ENCODE assay signal across 15 mouse cellular contexts in the genomic region with DNA sequence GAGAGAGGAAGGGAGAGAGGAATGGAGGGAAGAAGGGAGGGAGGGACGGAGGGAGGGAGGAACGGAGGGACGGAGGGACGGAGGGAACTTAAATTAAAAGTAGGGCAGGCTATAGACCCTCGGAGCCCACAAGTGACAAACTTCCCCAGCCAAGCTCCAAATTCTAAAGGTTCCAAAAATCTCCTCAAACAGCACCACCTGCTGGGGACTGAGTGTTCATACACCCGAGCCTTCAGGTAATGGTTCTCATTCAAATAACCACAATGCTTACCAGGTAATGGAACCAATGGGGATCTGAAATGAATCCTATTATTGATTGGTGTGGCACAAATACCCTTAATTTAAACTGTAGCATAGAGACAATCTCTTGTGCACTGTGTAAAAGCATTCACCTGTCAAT.
DNase-seq lines count a peak whose midpoint lies in the region; ATAC-seq and TF ChIP-seq lines count a peak whose summit lies in the region.
"Had no signal": no experiment of that assay in that cellular context is flagged by ENCODE, and none has a peak within 500 bp of the region (broad histone marks: within the 10 kb centered on the region; RNA-seq: fewer than 3 reads in every experiment).

No protein-coding gene starts in this region.

- ATAC-seq in heart, postnatal 0 days (ENCODE audit: insufficient read depth, low read depth), result no peak
- ATAC-seq in lung, embryonic 14.5 days (ENCODE audit: insufficient read depth), result no peak
- no peak for ATAC-seq in midbrain, embryonic 16.5 days

- 53% methylated on average over 6 of the region's 6 CpGs for WGBS in heart, postnatal 0 days
- 51% methylated on average over 6 of the region's 6 CpGs for WGBS in lung, embryonic 14.5 days
- WGBS in midbrain, embryonic 16.5 days, result 58% methylated on average over 6 of the region's 6 CpGs

- TF ChIP-seq CTCF in heart, postnatal 0 days (IDR thresholded peaks at IDR 0.05; ENCODE audit: low read depth), result peak; percentile 29
- peak; percentile 44 for TF ChIP-seq CTCF in lung, embryonic 14.5 days (IDR thresholded peaks at IDR 0.05; ENCODE audit: low read depth)

- H3K4me2 ChIP-seq in heart, postnatal 0 days (ENCODE audit: low read depth, low read length), result no peak overlapping the region
- H3K4me2 ChIP-seq in lung, embryonic 14.5 days, result no peak overlapping the region
- no peak overlapping the region for H3K4me2 ChIP-seq in midbrain, embryonic 16.5 days (ENCODE audit: low read length)
- H3K4me2 ChIP-seq: hindbrain, embryonic 15.5 days; limb, embryonic 13.5 days had no signal

- no peak overlapping the region for H3K4me3 ChIP-seq in heart, postnatal 0 days (ENCODE audit: low read depth, low read length)
- H3K4me3 ChIP-seq in lung, embryonic 14.5 days (ENCODE audit: low read depth, low read length), result no peak overlapping the region
- no peak overlapping the region for H3K4me3 ChIP-seq in midbrain, embryonic 16.5 days (ENCODE audit: low read depth, low read length)
- H3K4me3 ChIP-seq: hindbrain, embryonic 15.5 days; limb, embryonic 13.5 days; megakaryocyte, embryonic 14.5 days had no signal

- no peak overlapping the region for H3K27ac ChIP-seq in heart, postnatal 0 days (ENCODE audit: low read depth)
- H3K27ac ChIP-seq in lung, embryonic 14.5 days (ENCODE audit: low read depth), result no peak overlapping the region
- no peak overlapping the region for H3K27ac ChIP-seq in midbrain, embryonic 16.5 days (ENCODE audit: low read length)
- H3K27ac ChIP-seq: hindbrain, embryonic 15.5 days; limb, embryonic 13.5 days had no signal

- H3K27me3 ChIP-seq in heart, postnatal 0 days (ENCODE audit: control insufficient read depth, insufficient read depth, low read length), result no peaks in the 10 kb centered on the region
- no peaks in the 10 kb centered on the region for H3K27me3 ChIP-seq in lung, embryonic 14.5 days (ENCODE audit: insufficient read depth, low read length)
- no peaks in the 10 kb centered on the region for H3K27me3 ChIP-seq in midbrain, embryonic 16.5 days (ENCODE audit: control insufficient read depth, insufficient read depth, low read depth, low read length)
- H3K27me3 ChIP-seq: hindbrain, embryonic 15.5 days; limb, embryonic 13.5 days; megakaryocyte, embryonic 14.5 days had no signal

- H3K36me3 ChIP-seq in heart, postnatal 0 days (replicated peaks; ENCODE audit: control insufficient read depth, insufficient read depth, low read length), result no peaks in the 10 kb centered on the region
- H3K36me3 ChIP-seq in lung, embryonic 14.5 days (ENCODE audit: insufficient read depth), result no peaks in the 10 kb centered on the region
- no peaks in the 10 kb centered on the region for H3K36me3 ChIP-seq in midbrain, embryonic 16.5 days (ENCODE audit: control insufficient read depth, insufficient read depth, low read length)
- H3K36me3 ChIP-seq: hindbrain, embryonic 15.5 days; limb, embryonic 13.5 days had no signal

- no peak overlapping the region for H3K9ac ChIP-seq in heart, postnatal 0 days (replicated peaks; ENCODE audit: low read depth, low read length)
- no peak overlapping the region for H3K9ac ChIP-seq in lung, embryonic 14.5 days
- H3K9ac ChIP-seq in midbrain, embryonic 16.5 days (ENCODE audit: low read depth, low read length), result no peak overlapping the region
- H3K9ac ChIP-seq: hindbrain, embryonic 15.5 days; limb, embryonic 13.5 days had no signal

- no peak for DNase-seq in heart, postnatal 0 days (ENCODE audit: low spot score)
- no peak for DNase-seq in heart, adult 11 months
- DNase-seq in lung, embryonic 14.5 days, result peak; percentile 56
- no peak for DNase-seq in lung, postnatal 25 days (ENCODE audit: low spot score)
- peak; percentile 56 for DNase-seq in R1 (ENCODE audit: low read depth, low spot score)
- DNase-seq in embryo, embryonic 9.5 days (ENCODE audit: extremely low spot score), result peak; percentile 18
- no peak for DNase-seq in gastrocnemius, postnatal 10 days
- DNase-seq: adrenal gland, adult 2 months; cerebellum, adult 9-11 months; spleen, adult 18-20 months; thymus, adult 2 months had no signal

- no peaks in the 10 kb centered on the region for H3K4me1 ChIP-seq in heart, postnatal 0 days (ENCODE audit: control insufficient read depth, insufficient read depth)
- H3K4me1 ChIP-seq in lung, embryonic 14.5 days (ENCODE audit: insufficient read depth), result no peaks in the 10 kb centered on the region
- no peaks in the 10 kb centered on the region for H3K4me1 ChIP-seq in midbrain, embryonic 16.5 days (ENCODE audit: control insufficient read depth, insufficient read depth, low read length)
- H3K4me1 ChIP-seq: hindbrain, embryonic 15.5 days; limb, embryonic 13.5 days; megakaryocyte, embryonic 14.5 days had no signal

- H3K9me3 ChIP-seq in heart, postnatal 0 days (replicated peaks; ENCODE audit: control insufficient read depth, low read length), result no peaks in the 10 kb centered on the region
- no peaks in the 10 kb centered on the region for H3K9me3 ChIP-seq in lung, embryonic 14.5 days (ENCODE audit: low read depth, low read length)
- no peaks in the 10 kb centered on the region for H3K9me3 ChIP-seq in midbrain, embryonic 16.5 days (replicated peaks; ENCODE audit: control insufficient read depth, low read length, poor library complexity, severe bottlenecking)
- H3K9me3 ChIP-seq: hindbrain, embryonic 15.5 days; limb, embryonic 13.5 days had no signal

- no peak for TF ChIP-seq EP300 in heart, postnatal 0 days (IDR thresholded peaks at IDR 0.05; ENCODE audit: low read depth)

Comparison
In these comparisons a context has a peak if more than half of its experiments do, and no peak if none do; other contexts are left out.
1. DNase-seq: peak in lung, embryonic 14.5 days (single experiment), R1 (single experiment) and embryo, embryonic 9.5 days (single experiment); none in heart, postnatal 0 days (single experiment), heart, adult 11 months (single experiment), lung, postnatal 25 days (single experiment) and gastrocnemius, postnatal 10 days (single experiment).